Mouse (Mus musculus) spleen, adult 12 weeks (tissue): ENCODE measurements at regions not wholly inside any gene's neighbourhood (a gene's known extent, or its start where the extent isn't known, plus 50 kb on each side); places are given as distances from the start of the nearest gene placed in this dataset.

Experiments
- DNase-seq: peaks from one replicate; pipeline ENCODE4 v3.0.0; 2022; ENCODE audit warnings: low spot score

- no peak for DNase-seq
Measured at GRCm38 (mm10) chr10:119019082-119019481, 149.1 kb upstream of the Dyrk2 start.

- DNase-seq = no peak
Measured at GRCm38 (mm10) chr10:119018490-119018889, 148.5 kb upstream of the Dyrk2 start.

- DNase-seq = no peak
Measured at GRCm38 (mm10) chr10:119016104-119016503, 146.1 kb upstream of the Dyrk2 start.

- DNase-seq = no peak
Measured at GRCm38 (mm10) chr10:119015311-119016055, 145.5 kb upstream of the Dyrk2 start.

GRCm38 (mm10) chr10:119014731-119015130, 144.7 kb upstream of the Dyrk2 start:
- no peak for DNase-seq

GRCm38 (mm10) chr10:119013758-119014157, 143.7 kb upstream of the Dyrk2 start:
- no peak for DNase-seq

GRCm38 (mm10) chr10:119011511-119011910, 141.5 kb upstream of the Dyrk2 start:
- no peak for DNase-seq

- DNase-seq = no peak
Measured at GRCm38 (mm10) chr10:119010884-119011283, 140.9 kb upstream of the Dyrk2 start.

GRCm38 (mm10) chr10:119006866-119007575, 137.0 kb upstream of the Dyrk2 start:
- no peak for DNase-seq

- no peak for DNase-seq
Measured at GRCm38 (mm10) chr10:119005491-119005890, 135.5 kb upstream of the Dyrk2 start.

GRCm38 (mm10) chr10:119004426-119004825, 134.4 kb upstream of the Dyrk2 start:
- DNase-seq = no peak

- DNase-seq = no peak
Measured at GRCm38 (mm10) chr10:119003839-119004238, 133.8 kb upstream of the Dyrk2 start.

- DNase-seq = no peak
Measured at GRCm38 (mm10) chr10:119003042-119003441, 133.0 kb upstream of the Dyrk2 start.

- no peak for DNase-seq
Measured at GRCm38 (mm10) chr10:119001895-119002294, 131.9 kb upstream of the Dyrk2 start.

- no peak for DNase-seq
Measured at GRCm38 (mm10) chr10:119001000-119001780, 131.2 kb upstream of the Dyrk2 start.

- no peak for DNase-seq
Measured at GRCm38 (mm10) chr10:118998966-118999365, 129.0 kb upstream of the Dyrk2 start.

GRCm38 (mm10) chr10:118997034-118997433, 127.0 kb upstream of the Dyrk2 start:
- DNase-seq = no peak

- no peak for DNase-seq
Measured at GRCm38 (mm10) chr10:118993819-118994574, 124.0 kb upstream of the Dyrk2 start.

GRCm38 (mm10) chr10:118991213-118991612, 121.2 kb upstream of the Dyrk2 start:
- no peak for DNase-seq

GRCm38 (mm10) chr10:118990500-118990899, 120.5 kb upstream of the Dyrk2 start:
- no peak for DNase-seq

- no peak for DNase-seq
Measured at GRCm38 (mm10) chr10:118989812-118990211, 119.8 kb upstream of the Dyrk2 start.

GRCm38 (mm10) chr10:118988249-118988648, 118.2 kb upstream of the Dyrk2 start:
- no peak for DNase-seq
